Mouse (Mus musculus) olfactory bulb, adult 2 months (tissue): Measurements from ENCODE around the gene Ctdspl. TPM values are rescaled to one million over a fixed set of nuclear protein-coding genes. Genes with fewer than 3 reads are reported as not detected.

Experiments used
- H3K27ac ChIP-seq: fragments of 200-500 bp; 2 replicates; pipeline ENCODE4 v1.5.1; 2012; ENCODE audit warnings: low read depth, low read length; ENCODE audit not compliant: insufficient read depth
- H3K4me1 ChIP-seq: fragments of 200-500 bp; 2 replicates; pipeline ENCODE4 v1.6.1; 2012; ENCODE audit warnings: low read length; ENCODE audit not compliant: control insufficient read depth, insufficient read depth
- H3K4me3 ChIP-seq: fragments of 200-500 bp; 2 replicates; pipeline ENCODE4 v1.5.1; 2012; ENCODE audit warnings: mild to moderate bottlenecking, low read depth, low read length, moderate library complexity; ENCODE audit not compliant: insufficient read depth
- CTCF ChIP-seq: fragments of 200-500 bp; IDR thresholded peaks from 2 replicates; pipeline ENCODE4 v1.5.1; 2012; ENCODE audit warnings: low read depth, mild to moderate bottlenecking, low read length, moderate library complexity; ENCODE audit not compliant: insufficient read depth
- POLR2A ChIP-seq: fragments of 200-500 bp; IDR thresholded peaks from 2 replicates; pipeline ENCODE4 v1.6.1; 2012; ENCODE audit warnings: mild to moderate bottlenecking, low read depth, low read length, moderate library complexity; ENCODE audit not compliant: insufficient read depth
- WGBS: fragments of 180-500 bp; shearing (Covaris S2); methylation state at CpG from one replicate; pipeline ENCODE4 v1.1.7; 2018; 5-methylcytosine and 5-hydroxymethylcytosine counted together
- polyA plus RNA-seq: library from polyadenylated mRNA; stranded (reverse); fragments of >200 nt; gene quantifications from 2 replicates; pipeline ENCODE4 v1.2.4, GENCODE M21; 2012; ENCODE audit warnings: low replicate concordance; ENCODE audit not compliant: missing spikeins, insufficient read depth, insufficient read length

Gene Ctdspl
- polyA plus RNA-seq, 1 experiment, result not detected

DNA sequence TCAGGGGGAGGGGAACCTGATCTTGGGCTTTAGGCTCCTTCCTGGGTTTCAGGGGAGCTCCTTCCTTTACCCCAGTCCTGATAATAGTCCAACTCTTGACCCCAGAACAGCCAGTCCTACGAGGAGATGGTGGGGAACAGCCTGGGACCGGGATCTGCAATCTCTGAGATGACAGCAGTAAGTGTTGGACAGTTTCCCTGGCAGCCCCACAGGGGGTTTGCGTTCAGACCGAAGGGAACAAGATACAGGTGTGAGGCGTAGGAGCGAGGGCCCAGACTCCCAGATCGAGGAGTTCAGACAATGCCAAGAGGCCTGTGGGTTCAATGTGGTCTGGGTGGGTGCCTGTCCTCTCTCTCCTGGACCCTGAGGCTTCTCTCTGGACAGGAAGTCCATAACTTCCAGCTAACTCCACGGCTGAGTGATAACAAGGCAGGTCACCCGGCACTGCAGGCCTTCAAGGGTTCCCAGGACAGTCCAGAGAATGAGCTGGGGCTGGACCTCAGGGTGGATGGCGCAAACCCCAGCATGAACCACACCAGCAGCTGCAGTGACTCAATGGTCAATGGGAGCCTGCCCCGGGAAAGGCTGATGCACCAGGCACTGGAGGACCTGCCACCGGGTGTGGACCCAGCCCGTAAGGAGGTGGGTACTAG is 144.0 kb downstream of the Ctdspl start:
- no peak overlapping the region for H3K4me3 ChIP-seq
- 0 out of 2 replicates have a peak, but pooled peaks cover 2% of the 10 kb centered on the region for H3K4me1 ChIP-seq
- 85% methylated on average over 13 of the region's 13 CpGs for WGBS
- no peak overlapping the region for H3K27ac ChIP-seq
- TF ChIP-seq POLR2A, result no peak
- no peak for TF ChIP-seq CTCF

DNA sequence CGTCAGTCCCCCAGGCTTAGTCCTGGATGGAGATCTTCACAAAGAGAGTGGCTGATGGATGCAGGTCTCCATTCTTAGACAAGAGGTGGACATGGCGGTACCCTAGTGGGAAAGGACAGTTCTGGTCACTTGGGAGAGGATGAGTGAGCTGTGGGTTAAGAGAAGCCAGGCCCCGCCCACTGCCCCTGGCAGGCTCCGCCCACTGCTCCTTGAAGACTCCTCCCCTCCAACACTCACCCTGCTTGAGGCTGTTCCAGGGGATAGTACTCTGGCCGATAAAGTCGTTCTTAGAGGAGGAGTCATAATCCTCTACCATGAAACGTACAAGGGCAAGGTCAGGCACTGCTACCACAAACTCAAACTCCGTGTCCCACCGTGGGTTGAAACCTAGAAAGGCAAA is 145.5 kb downstream of the Ctdspl start:
- Histone ChIP-seq H3K4me1 (0 out of 2 replicates have a peak, but pooled peaks cover 2% of the 10 kb centered on the region), H3K27ac (no peak overlapping the region), H3K4me3 (no peak overlapping the region)
- 91% methylated on average over 9 of the region's 9 CpGs for WGBS
- TF ChIP-seq POLR2A, result no peak
- TF ChIP-seq CTCF, result no peak

DNA sequence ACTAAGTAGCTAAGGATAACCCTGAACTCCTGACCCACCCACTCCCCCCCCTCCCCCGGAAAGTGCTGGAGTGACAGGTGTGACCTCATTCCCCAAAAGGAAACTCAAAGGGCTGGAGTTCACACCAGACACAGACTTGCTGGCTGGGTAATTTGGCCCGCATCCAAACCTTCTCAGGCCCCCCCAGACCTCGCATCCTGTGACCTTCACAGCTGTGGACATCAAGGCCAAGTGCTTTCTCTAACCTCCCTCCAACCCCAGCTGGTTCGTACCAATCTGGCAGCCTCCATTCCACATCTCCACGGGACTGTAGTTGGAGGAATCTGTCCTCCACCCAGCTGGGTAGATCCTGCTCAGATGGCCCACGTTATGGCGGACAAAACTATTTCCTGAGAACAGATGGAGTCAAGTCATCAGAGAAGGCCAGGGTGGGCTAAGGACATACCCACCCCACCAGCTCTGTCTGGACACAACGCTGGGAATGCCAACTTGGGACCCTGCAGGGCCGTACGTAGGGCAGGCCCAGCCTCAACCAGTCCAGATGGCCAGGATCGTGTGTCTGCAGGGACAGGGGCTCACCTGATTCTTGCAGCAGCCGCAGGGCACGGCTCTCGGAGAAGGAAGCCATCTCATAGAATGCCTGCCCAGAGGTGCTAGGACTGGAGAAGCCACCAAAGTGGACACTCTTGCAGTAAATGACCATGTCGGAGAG is 147.1 kb downstream of the Ctdspl start:
- no peak for TF ChIP-seq CTCF
- no peak for TF ChIP-seq POLR2A
- H3K27ac ChIP-seq, result no peak overlapping the region
- H3K4me3 ChIP-seq, result no peak overlapping the region
- no peaks in the 10 kb centered on the region for H3K4me1 ChIP-seq
- 81% methylated on average over 15 of the region's 15 CpGs for WGBS

DNA sequence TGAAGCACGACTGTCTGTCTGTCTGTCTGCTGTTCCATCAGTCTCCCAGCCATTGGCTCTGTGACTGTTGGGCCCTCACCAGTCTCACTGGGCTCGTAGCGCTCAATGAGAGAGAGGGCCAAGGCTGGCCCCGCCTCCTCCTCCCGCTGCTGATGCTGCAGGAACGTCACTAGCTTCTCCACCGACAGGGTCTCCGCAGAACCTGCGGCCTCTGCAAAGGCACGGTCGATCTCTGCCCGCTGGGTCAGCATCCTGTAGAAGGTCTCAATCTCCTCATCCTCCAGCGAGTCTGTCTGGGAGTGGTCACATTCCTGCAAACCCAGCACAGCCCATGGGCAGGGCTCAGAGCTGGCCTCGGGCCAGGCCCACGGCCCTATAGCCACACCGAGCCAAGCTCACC is 149.4 kb downstream of the Ctdspl start:
- TF ChIP-seq CTCF, result no peak
- no peak for TF ChIP-seq POLR2A
- Histone ChIP-seq H3K27ac (no peak overlapping the region), H3K4me1 (no peaks in the 10 kb centered on the region), H3K4me3 (no peak overlapping the region)
- 79% methylated on average over 16 of the region's 16 CpGs for WGBS

DNA sequence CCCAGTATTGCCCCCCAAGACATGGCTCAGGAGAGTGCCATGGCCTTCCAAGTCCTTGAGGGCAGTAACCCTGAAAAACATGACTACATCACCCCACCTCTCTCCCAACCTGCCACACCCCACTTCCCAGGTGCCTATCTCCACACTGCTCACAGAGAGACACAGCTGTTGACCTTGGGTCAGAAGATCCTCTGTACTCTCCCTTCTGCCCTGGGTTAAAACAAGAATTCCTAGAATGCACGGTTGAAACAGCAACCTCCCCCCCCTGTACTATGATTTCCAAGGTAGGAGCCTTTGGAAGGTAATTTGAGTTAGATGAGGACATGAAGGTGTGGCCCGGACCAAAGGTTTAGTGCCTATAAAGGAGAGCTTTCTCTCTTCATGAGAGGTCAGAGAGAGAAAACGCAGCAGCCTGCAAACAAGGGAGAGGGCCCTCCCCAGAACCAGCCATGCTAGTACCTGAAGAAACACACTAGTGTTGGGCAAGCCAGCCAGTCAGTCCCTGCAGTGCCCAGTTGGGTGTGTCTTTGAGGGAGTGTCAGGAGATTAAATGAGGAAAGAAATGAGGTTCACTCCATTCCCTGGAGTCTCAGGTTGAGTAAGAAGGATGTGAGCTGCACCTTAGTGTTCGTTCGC is 153.9 kb downstream of the Ctdspl start:
- WGBS, result 94% methylated on average over 5 of the region's 5 CpGs
- Histone ChIP-seq H3K27ac (no peak overlapping the region), H3K4me1 (peaks cover 4% of the 10 kb centered on the region; the same call in 1 of the 2 replicates), H3K4me3 (no peak overlapping the region)
- TF ChIP-seq CTCF (no peak), POLR2A (no peak)

DNA sequence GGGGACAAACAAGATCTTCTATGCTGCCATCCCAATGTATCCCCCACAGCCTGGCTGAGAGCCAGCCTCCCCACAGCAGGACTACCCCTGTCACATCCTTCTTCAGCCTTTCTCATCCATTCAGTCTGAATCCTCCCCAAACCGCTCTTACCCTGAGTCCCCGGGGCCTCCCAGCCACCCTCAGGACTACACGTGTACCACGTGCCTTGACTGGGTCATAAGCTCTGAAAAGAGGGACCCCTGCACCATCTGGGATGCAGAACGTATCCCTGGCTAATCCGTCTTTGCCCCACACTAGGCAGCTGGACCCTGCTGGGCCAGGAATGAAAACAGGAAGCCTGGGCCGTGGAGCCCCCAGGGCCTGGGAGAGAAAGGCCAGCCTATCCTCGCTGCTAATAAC is 155.8 kb downstream of the Ctdspl start:
- no peak overlapping the region for H3K27ac ChIP-seq
- H3K4me1 ChIP-seq, result peaks cover 4% of the 10 kb centered on the region; the same call in 1 of the 2 replicates
- WGBS, result 56% methylated on average over 8 of the region's 8 CpGs
- H3K4me3 ChIP-seq, result no peak overlapping the region
- no peak for TF ChIP-seq POLR2A
- TF ChIP-seq CTCF, result no peak

DNA sequence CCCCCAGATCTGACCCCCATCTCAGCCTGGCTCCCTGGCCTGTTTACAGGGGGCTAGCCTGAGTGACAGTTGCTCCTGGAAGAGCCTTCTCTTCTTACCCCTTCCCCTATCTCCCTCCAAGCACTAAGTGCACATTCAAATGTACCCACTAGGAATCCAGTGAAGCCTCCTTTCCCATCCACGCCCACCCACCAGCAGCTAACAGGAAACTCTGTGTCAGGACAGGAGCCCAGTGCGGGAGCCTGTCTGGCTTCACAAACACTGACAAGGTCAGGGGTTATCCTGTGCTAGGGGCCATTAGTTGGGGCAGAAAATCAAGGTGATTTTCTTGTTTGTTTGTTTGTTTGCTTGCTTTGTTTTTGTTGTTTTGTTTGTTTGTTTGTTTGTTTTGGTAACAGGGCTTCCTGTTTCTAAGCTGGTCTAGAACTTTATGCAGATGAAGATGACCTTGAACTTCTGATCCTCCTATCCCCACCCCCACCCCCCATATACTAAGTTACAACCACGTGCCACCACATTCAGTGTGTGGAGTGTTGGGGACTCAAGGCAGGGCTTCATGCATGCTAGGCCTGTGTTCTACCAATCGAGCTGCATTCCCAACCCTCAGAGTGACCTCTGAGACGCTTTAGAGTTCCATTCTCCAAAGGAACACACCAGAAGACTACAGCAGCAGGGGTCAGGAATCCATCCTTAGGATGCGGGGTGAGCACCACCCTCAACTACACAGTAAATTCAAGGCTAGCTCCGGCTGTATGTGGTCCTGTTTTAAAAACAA is 156.6 kb downstream of the Ctdspl start:
- H3K4me3 ChIP-seq, result no peak overlapping the region
- peaks cover 5% of the 10 kb centered on the region for H3K4me1 ChIP-seq
- 82% methylated on average over 7 of the region's 7 CpGs for WGBS
- H3K27ac ChIP-seq, result no peak overlapping the region
- no peak for TF ChIP-seq POLR2A
- no peak for TF ChIP-seq CTCF

DNA sequence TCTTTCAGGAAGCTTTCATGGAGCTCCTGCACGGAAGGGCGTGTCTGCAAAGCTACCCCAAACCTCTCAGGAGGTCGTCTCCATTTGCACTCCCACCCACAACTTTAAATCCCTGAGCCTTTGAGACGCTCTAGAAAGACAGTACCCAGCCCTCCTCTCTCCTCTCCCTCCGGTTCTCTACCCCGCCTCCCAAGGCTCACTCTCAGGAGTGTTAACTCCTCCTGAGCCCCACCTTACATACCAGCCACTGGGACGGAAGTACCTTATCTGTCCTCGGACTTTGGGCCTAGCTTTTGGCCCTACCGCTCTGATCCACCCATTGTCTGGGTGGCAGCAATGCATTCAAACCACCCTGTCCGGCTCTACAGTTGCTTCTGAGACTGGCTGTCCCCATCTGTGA is 157.7 kb downstream of the Ctdspl start:
- Histone ChIP-seq H3K27ac (no peak overlapping the region), H3K4me1 (peaks cover 14% of the 10 kb centered on the region), H3K4me3 (no peak overlapping the region)
- TF ChIP-seq CTCF (no peak), POLR2A (no peak)
- 81% methylated on average over 10 of the region's 10 CpGs for WGBS
